Comparison of ENCODE assay signal across 9 mouse cellular contexts in genomic region chrX:82814618-82815017, GRCm38 (mm10).
A peak's percentile ranks its signal among the peaks of the same experiment; 100 is the strongest.
DNase-seq lines count a peak whose midpoint lies in the region; ATAC-seq lines count a peak whose summit lies in the region.
"Had no signal": no experiment of that assay in that cellular context is flagged by ENCODE, and none has a peak within 500 bp of the region (broad histone marks: within the 10 kb centered on the region; RNA-seq: fewer than 3 reads in every experiment).

No protein-coding gene starts in this region.

- H3K36me3 ChIP-seq in kidney, embryonic 14.5 days (ENCODE audit: control insufficient read depth, insufficient read depth, low read length), result no peaks in the 10 kb centered on the region
- no peaks in the 10 kb centered on the region for H3K36me3 ChIP-seq in forebrain, embryonic 11.5 days (ENCODE audit: control insufficient read depth, insufficient read depth, low read length)
- H3K36me3 ChIP-seq: G1E had no signal

- no peaks in the 10 kb centered on the region for H3K9me3 ChIP-seq in kidney, embryonic 14.5 days (ENCODE audit: control insufficient read depth, low read length)
- no peaks in the 10 kb centered on the region for H3K9me3 ChIP-seq in forebrain, embryonic 11.5 days (ENCODE audit: control insufficient read depth, low read length)
- H3K9me3 ChIP-seq: G1E had no signal

- no peak for DNase-seq in kidney, postnatal 10 days
- no peak for DNase-seq in forebrain, embryonic 11.5 days (ENCODE audit: low spot score)
- DNase-seq in left cerebral cortex, adult 11 months (ENCODE audit: low spot score), result peak; percentile 14
- DNase-seq in retina, postnatal 1 day, result peak; percentile 26
- no peak for DNase-seq in gastrocnemius, postnatal 25 days
- DNase-seq in kidney, postnatal 4 days, result no peak
- no peak for DNase-seq in adipocyte (ENCODE audit: low spot score)

- ATAC-seq in kidney, embryonic 14.5 days (ENCODE audit: low FRiP score, low TSS enrichment), result no peak
- ATAC-seq in forebrain, embryonic 11.5 days (replicated peaks; ENCODE audit: low FRiP score), result no peak

- H3K4me3 ChIP-seq in kidney, embryonic 14.5 days (ENCODE audit: low read length), result peak overlapping the region; percentile 13; the same call in 1 of the 2 replicates
- H3K4me3 ChIP-seq in forebrain, embryonic 11.5 days (ENCODE audit: low read depth, low read length), result peak overlapping the region; percentile 2; the same call in 1 of the 2 replicates

- no peak overlapping the region for H3K9ac ChIP-seq in kidney, embryonic 14.5 days (ENCODE audit: low read depth, low read length)
- no peak overlapping the region for H3K9ac ChIP-seq in forebrain, embryonic 11.5 days (ENCODE audit: low read length)

- no peak overlapping the region for H3K27ac ChIP-seq in kidney, embryonic 14.5 days (ENCODE audit: low read depth, low read length)
- no peak overlapping the region for H3K27ac ChIP-seq in forebrain, embryonic 11.5 days (ENCODE audit: low read depth, low read length)

- H3K4me2 ChIP-seq in kidney, embryonic 14.5 days (replicated peaks; ENCODE audit: low read depth, low read length), result peak overlapping the region; percentile 22
- H3K4me2 ChIP-seq in forebrain, embryonic 11.5 days (ENCODE audit: low read depth, low read length, severe bottlenecking), result peak overlapping the region; percentile 36; the same call in 1 of the 2 replicates

- H3K4me1 ChIP-seq in kidney, embryonic 14.5 days (ENCODE audit: control insufficient read depth, insufficient read depth, low read length), result no peaks in the 10 kb centered on the region
- H3K4me1 ChIP-seq in forebrain, embryonic 11.5 days (replicated peaks; ENCODE audit: control insufficient read depth, insufficient read depth, low read length), result no peaks in the 10 kb centered on the region

- 33% methylated on average over 11 of the region's 11 CpGs for WGBS in kidney, embryonic 14.5 days
- WGBS in forebrain, embryonic 11.5 days, result 29% methylated on average over 11 of the region's 11 CpGs

- H3K27me3 ChIP-seq in kidney, embryonic 14.5 days (ENCODE audit: control insufficient read depth, insufficient read depth, low read length), result no peaks in the 10 kb centered on the region
- no peaks in the 10 kb centered on the region for H3K27me3 ChIP-seq in forebrain, embryonic 11.5 days (ENCODE audit: control insufficient read depth, insufficient read depth, low read length)

Comparison
In these comparisons a context has a peak if more than half of its experiments do, and no peak if none do; other contexts are left out.
1. DNase-seq: peak in left cerebral cortex, adult 11 months (single experiment) and retina, postnatal 1 day (single experiment); none in kidney, postnatal 10 days (single experiment), forebrain, embryonic 11.5 days (single experiment), gastrocnemius, postnatal 25 days (single experiment), kidney, postnatal 4 days (0 of 2) and adipocyte (single experiment).